Mouse (Mus musculus) thymus, postnatal 25 days (tissue): ENCODE results near the gene Chst15.

Experiments used
- DNase-seq: peaks from one replicate; pipeline ENCODE4 v3.0.0; 2022

Chst15 gene

DNA sequence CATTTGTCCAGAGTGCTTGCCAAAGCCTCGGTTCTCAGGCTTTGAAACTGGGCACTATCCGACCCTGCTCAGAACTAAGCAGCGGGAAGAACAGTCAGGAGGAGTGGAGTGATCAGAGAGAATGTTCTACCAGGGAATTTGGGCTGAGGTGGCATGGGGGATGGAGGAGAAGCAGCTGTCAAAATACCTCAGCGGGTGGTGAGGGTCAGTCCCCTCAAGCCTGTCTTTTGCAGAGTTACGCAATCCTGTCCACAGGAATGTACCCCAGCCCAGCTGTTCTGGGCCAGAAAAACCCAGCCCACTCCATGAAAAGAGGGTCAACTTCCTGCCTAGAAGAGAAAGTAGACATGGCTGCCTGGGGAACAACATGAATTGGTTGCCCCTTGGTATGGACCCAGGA is 56.4 kb downstream of the Chst15 start:
- DNase-seq: no peak

DNA sequence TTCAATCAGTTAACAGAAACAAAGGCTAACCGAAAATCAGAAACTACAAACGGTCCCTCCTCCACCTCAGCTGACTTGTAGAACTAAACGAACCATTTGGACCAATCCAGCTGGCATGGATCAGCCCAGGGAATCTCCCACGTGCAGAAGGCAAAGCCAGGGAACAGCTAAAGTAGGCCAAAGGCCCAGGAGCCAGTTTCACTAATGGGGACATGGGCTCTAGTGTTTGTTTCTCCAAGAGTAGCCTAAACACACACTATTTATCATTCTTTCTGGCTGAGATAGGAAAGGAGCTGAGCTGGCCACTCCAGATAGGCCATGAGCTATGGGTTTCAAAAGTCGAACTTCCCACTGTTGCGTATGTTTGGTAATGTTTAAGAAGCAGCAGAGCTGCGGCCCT is 58.2 kb downstream of the Chst15 start:
- no peak for DNase-seq

DNA sequence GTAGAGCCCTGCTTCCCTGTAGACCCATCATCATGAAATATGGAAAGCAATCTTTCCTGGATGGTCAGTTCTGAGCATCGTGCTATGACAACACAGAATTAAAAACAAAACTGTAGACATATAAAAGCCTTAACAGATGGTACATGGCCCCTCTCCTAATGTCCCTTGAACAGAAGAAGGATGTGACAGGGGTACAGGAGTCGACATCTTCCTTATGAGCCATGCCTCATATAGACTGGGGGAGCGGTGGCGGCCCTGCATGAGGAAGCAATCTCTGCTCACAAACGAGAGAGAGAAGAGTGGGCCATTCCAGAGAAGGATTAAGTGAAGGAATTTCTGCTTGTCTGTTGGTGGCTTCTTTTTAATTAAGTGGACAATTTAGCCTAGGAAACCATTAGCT is 58.8 kb downstream of the Chst15 start:
- no peak for DNase-seq

DNA sequence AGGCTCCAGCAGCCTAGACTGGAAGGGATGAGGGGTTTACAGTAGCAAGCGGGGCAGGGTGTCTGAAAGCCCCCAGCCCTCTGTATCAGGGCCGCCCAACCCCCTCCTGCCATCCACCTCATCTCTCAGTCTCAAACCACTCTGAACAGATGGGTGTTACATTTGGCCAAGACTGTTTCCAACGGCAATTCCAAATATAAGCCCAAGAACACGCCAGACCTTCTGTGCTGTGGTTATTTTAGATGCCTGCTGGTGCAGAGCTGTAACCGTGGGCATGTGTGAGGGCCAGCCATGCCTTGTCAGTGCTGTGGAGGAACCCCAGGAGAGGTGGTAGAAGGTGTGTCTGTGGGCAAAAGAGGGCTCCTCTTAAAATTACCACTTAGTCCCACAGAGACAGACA is 63.5 kb downstream of the Chst15 start:
- DNase-seq: no peak

DNA sequence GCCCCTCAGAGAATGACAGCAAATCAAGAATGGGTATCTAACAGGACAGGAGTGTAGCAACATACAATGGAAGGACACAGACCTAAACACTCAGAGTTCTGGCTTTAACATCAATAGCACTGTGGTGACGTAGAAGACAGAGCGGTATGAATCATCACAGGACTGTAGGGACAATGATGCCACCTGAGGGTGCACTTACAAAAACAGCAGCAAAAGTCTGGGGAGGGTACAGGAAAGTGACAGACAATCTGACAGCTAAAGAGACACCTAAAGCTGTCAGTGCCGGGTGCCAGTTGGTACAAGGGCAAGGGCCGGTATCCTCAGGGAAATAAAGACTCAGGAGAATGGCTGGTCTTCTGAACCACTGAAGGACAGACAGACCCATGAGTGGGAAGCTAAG is 64.0 kb downstream of the Chst15 start:
- no peak for DNase-seq

DNA sequence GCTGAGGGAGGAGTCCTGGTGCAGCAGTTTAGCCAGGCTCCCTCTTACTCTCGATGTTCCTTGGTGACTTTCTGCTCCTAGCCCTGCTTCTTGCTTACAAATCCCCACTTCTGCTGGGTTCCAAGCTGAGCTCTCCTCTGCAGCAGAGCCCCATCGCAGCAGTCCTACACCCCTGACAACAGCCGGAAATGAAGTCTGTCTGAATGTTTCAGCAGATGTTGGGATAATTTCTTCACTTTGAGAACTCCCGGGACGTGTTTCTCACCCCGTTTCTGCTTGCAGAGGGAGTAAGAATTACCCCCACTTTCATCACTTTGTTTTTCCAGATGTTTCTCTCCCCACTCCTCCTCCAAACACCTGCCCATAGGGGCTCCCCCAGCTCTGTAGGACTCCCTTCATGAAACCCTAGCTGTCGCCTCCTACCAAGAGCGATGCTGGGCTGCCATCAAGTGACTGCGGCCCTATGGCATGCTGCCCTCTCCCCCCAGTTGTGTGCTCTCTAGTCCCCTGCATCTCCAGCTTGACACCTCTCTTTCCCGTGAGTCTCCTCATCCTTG is 67.4 kb downstream of the Chst15 start:
- no peak for DNase-seq

DNA sequence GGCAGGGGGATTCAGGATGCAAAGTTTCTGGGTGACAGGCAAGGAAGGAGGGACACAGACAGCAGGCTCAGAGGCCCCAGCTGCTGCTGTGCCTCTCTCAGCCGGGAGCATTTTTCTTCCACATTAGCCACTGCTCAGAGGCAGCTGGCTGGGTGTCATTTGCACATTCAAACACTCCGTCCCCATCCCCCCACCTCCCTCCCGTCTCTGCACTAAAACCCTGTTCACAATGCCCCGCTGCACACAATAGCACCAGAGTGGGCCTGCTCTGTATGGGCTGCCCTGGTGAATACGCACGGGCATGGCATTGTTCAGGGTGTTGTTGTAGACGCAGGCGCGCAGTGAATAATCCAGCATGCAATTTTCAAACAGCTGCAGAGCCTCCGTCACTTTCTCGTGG is 69.5 kb downstream of the Chst15 start:
- no peak for DNase-seq

DNA sequence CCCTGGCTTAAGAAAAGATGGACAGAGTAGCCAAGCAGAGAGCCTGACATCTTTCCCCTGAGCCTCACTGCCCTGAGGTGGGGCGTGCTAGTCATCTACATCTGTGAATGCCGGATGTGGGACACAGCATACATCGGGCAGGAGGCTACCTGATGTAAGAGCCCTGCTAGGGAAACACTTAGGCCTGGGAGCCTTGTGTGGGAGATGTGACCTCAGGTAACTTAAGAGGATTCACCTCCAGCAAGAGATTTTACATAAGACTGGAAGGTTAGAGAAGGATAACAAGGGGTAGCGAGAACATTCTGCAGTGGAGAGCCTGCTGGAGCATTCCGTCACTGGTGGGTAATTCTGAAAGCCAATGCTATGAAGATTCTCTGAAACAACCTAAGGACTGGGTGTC is 69.9 kb downstream of the Chst15 start:
- no peak for DNase-seq

DNA sequence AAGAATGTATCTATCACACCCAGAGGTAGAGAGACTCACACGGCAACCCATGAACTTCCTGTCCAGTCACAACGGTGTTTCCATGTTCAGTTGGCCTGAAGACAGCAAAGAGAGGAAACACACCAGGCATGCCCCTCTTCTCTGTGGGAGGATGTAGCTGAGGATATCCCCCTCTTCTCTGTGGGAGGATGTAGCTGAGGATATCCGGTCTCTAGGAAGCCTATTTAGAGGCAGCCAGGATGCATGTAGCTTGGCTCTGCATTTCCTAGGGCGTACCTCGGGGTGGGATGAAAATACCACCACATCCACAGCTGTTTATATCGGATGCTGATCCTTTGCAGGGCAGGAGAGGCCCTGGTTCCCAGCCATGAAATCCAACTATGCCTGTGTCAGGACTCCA is 71.3 kb downstream of the Chst15 start:
- no peak for DNase-seq

DNA sequence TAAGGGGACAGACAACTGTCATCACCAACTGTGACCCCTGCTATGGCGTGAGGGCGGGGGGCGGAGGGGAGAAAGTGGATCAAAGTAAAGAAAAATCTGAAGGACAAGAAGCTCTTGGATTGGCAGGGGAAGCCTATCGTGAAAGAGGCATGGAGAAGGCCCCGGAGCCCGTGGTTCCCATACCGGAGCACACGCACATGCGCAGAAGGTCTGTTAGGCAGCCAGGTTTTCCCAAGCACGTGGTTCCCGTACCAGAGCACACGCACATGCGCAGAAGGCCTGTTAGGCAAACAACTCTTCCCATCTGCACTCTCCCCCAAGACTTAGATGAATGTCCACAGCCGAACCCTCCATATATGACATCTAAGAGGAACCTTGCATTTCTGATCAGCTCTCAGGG is 72.4 kb downstream of the Chst15 start:
- no peak for DNase-seq

DNA sequence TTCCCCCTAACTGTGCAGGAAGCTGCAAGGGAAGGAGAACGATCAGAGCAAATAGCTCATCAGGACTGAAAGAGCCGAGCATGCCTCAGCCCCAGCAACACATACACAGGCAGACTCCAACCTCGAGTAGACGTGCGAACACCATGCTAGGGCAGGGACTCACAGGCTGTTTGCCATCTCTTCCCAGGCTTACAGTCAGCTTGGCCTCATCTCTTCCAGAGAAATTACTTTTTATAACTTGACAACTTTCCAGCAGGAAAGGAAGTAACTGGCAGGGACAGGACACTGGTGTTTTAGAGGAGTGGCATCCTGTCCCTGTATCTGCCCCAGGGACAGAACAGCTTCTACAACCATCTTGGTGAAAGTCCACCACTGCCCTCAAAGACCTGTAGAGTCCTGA is 73.8 kb downstream of the Chst15 start:
- DNase-seq: no peak

DNA sequence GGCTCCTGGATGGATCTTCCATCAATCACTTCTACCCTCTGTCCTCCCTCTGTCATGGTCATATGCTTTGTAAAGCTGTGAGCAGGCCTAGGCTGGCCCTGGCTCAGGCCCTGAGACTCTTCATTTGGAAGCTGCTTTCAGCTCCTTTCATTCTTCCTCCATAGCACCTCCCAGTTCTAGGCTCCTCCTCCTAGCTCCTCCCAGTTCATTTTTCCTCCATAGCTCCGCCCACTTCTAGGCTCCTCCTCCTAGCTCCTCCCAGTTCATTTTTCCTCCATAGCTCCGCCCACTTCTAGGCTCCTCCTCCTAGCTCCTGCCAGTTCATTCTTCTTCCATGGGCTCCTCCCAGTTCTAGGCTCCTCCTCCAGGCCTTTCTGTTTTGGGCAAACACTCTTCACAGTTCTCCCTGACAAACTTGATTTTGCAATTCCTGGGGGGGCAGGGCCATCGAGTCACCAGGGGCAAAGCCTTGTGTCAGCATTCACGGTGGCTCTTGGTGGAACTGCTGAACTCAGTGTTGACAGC is 74.3 kb downstream of the Chst15 start:
- DNase-seq: no peak

DNA sequence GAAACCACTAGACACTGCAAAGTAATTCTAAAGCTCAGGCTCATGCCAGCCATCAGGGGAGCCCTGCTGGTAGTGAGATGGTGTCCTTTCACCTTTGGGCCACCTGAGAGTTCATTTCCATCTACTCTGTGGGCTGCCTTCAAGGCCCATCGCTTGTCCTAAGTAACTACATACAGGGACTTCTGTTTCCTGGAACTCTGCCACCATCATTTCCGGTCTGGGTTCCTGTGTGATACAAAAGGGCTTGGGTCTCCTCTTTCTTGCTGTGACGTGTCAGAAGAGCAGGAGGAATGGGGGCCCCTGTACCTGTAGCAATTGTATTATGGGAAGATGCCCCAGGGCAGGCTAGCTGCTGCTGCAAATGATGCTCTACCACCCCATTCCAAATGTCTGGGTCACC is 78.1 kb downstream of the Chst15 start:
- DNase-seq: no peak

DNA sequence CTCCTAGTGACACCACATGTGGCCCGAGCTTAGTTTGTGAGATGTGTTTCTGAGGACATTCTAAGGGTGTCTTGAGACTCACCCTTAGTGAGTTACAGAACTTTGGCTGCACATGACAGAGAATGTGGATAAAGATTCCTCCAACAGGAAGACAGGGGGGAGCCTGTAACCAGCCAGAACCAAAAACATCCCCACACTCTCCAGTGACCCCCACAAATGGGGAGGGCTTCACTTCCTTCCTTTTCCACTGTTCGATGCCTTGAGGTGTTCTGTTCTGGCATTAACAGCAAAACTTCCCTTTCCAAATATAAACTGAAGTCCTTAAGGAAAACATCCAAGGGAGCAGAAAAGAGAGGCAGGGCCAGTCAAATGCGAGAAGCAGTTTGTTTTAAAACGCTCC is 79.8 kb downstream of the Chst15 start:
- no peak for DNase-seq

DNA sequence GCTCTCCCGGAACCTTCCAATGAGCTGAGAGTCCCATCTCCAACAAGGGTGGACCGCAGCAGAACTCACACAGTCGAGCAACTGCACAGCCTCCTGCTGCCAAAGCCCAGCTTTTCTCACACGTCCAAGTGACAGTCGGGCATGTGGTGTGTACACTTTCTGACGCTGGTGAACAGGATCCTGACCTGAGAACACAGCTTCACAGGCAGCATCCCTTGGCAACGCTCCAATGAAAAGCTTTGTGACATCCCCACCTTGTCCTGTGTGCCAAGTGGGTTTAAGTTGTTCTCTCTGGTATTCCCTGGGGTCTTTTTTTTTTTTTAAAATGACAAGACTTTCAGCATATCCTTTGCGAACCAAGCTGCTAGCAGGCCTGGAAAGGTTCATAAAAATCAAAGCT is 80.2 kb downstream of the Chst15 start:
- no peak for DNase-seq

DNA sequence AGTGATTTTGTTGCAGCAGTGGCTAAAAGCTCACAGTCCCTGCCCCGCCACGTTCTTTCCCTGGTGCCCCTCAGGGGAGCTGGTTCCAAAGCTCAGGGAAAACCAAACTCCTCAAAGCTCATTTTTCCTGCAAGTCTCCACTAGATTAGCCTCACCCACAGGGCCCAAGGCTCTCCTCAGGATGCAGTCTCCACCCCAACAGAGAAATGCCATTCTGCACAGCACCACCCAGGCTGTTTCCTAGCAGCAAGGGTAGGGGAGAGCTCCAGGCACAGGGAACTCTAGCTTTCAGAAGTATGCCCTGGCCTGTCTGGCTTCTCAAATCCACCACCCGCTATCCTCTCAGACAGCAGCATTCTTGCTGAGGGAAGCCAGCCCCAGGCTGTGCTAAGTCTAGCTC is 82.8 kb downstream of the Chst15 start:
- DNase-seq: no peak

DNA sequence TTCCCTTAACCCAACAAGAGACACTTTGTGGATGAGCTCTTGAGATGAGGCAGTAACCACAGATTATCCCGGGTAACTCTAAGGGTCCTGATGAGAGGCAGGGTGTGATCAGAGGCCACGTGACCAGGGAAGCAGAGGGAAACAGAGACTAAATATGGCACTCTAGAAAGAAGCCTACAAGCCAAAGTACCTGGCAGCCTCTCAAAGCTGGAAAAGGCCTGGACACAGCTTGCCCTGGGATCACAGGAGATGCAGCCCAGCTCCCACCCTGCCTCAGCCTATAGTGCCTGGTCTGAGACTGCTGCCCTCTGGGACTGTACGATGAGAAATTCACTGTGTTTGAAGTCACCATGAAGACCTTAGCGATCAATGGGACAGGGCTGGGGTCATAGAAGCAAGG is 83.3 kb downstream of the Chst15 start:
- DNase-seq: no peak

DNA sequence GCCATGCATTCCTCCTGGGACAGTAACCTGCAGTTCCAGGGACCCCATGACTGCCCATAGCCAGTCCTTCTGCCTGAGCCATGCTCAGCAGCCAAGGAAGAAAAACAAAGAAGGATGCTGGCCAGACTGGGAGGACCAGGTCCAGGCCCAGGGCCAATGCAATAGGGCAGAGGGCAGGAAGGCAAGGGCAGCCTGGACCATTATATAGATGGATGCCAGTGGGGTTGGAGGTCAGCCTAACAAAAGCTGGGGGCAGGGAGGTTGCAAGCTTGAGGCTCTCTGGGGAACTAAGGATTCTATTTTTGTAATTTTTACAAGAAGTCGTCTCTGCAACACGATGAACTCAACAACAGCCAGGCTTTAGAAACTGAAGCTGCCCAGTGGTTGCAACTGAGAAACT is 84.1 kb downstream of the Chst15 start:
- DNase-seq: no peak

DNA sequence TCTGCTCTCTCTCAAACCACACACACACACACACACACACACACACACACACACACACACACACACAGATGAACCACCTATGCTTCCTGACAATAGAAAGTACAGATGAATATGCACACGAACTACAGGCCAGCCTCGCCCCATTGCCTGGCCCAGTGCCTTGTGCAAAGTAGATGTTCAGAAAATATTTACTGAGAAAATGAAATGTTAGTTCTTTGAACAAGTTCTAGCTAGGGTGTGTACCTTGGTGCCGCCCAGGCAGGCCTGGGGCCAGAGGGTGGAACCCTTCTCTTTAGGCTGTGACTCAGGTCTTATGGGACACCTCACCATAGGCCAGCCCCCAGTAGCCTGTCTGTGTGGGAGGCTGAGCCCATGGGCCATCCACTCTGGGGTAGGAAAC is 85.6 kb downstream of the Chst15 start:
- DNase-seq: no peak

DNA sequence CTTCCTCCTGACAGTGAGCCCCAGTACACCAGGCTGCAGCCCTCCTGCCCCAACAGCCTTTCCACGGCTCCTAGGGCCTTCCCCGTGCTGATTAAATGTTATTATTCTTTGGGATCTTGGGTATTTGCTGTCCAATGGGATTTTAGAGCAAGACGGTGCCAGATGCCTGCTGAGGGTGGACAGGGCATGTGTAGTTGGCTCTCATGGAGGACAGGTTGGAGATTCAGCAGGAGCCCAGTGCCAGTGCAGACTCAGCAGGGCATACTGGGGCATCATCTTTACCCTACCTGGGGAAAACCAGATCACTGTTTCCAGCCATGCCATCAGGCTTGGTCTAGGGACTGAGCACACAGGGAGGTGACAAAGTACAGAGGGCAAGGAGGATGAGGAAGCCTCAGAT is 86.1 kb downstream of the Chst15 start:
- no peak for DNase-seq

DNA sequence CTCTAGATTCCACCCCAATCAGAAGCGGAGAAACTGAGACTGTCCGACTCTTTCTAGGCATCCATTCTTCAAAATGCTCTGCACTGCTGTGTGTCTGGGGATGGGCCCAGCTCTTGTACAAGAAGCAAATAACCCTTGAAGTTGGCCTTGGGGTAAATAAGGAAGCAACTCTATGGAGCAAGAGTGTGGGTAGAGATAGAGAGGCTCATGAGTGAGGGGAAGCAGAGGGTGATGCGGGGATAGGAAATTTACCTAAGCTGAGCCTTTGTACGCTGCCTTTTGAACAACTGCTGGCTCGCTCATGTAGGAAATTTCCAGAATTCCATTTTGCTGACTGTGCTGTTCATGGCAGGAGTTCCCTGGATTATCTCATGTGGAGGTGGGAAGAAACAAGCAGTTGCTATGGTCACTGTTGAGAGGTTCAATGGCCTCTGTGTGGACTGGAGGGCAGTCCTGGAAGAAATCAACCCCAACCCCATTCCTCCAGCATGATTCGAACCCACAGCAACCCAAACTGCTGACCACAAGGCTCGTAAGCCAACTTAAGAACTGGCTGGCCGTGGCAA is 89.9 kb downstream of the Chst15 start:
- DNase-seq: no peak

DNA sequence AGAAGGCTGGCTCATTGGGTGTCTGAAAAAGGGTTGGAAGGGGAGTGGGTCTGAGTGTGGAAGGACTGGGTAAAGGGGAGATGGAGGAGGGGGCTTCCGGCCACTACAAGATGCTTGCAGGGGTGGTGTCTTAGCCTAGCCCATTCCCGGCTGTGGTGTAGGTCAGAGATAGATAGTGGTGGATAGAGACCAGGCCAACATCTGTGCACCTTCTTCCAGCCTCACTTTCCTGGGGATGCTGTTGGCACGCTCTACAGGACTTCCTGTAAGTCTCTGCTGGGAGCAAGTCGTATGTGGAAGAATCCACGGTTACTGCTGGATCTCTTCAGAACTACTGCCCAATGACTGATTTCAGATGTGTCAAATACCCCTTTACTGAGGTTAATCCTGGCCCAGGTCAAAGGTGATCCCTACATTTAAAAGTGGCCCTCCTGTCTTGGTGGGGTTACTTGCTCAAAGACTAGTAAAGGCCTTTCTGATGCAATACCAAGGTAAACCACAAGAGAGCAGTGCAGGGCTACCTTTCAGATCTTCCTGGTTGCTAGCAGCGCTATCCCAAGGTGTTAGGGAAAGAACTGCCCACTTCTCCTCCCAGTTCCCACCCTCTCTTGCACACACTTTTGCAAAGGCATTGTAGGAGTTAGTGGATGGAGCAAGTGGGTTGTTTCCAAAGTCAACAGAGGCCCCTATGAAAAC is 90.5 kb downstream of the Chst15 start:
- peak; percentile 80 for DNase-seq

DNA sequence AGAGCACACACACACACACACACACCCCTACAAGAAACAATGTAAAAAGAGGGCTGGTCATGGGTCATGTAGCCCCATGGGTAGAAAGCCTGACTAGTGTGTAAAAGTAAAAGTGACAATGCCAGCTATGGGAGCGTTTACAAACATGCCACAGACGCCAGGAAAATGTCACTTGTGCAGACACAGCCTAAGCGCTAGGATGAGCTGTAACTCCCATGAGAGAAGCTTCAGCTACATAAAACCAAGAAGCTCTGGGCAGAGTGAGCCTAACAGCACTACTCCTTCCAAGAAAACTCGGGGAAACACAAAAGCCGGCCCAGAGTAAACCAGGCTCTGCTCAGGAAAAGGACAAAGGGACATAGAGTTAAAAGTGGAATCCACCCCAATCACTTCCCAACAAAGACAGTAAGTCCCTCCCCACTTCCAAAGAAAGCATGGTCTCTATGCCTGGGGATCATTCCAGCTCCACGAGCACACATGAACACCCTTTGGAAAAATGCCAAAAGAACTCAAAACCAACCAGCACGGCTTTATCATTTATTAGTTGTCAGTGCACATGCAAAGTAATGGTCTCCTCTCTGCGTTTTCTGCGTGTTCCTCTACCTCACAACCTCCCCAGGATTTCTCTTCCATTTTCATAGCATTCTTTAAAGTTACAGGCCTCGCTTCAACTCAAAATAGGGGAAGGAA is 93.4 kb downstream of the Chst15 start:
- DNase-seq: no peak

DNA sequence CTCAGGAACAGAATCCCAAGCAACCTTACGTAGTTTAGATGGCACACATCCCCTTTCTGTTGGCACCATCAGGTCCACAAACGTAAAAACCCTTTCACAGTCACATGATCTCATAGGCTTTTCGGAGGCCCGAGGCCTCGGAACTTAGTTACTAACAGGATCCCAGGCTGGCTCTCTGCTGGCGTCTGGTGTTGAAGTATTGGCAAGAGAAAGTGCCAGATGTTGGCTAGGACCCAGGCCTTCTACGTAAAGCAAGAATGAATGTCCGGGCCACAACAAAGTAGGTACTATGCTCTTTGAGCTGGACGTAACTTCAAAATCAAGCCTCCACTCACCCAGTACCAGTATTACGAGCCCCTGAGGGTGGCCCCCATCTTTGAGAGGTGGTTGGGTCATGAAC is 103.0 kb downstream of the Chst15 start:
- no peak for DNase-seq
